Mouse (Mus musculus): ENCODE measurements at regions not wholly inside any gene's neighbourhood (a gene's known extent, or its start where the extent isn't known, plus 50 kb on each side); places are given as distances from the start of the nearest gene placed in this dataset.

- no peak for DNase-seq (ENCODE audit: extremely low spot score in 1 of 2, low spot score in 1 of 2)
These were observed 528.9 kb upstream of the Pappa start for GRCm38 (mm10) chr4:64595014-64595599.

- DNase-seq (ENCODE audit: extremely low spot score in 1 of 2, low spot score in 1 of 2), result peak; percentile 31 to 67
These were observed 525.5 kb upstream of the Pappa start for GRCm38 (mm10) chr4:64598465-64598864.

- no peak for DNase-seq (ENCODE audit: extremely low spot score in 1 of 2, low spot score in 1 of 2)
These were observed 524.8 kb upstream of the Pappa start for GRCm38 (mm10) chr4:64599222-64599621.

- no peak for DNase-seq (ENCODE audit: extremely low spot score in 1 of 2, low spot score in 1 of 2)
These were observed 501.2 kb upstream of the Pappa start for GRCm38 (mm10) chr4:64622771-64623170.

- no peak for DNase-seq (ENCODE audit: extremely low spot score in 1 of 2, low spot score in 1 of 2)
These were observed 491.8 kb upstream of the Pappa start for GRCm38 (mm10) chr4:64632189-64632588.

- DNase-seq (ENCODE audit: extremely low spot score in 1 of 2, low spot score in 1 of 2), result no peak
These were observed 488.6 kb upstream of the Pappa start for GRCm38 (mm10) chr4:64635256-64635962.

- DNase-seq (ENCODE audit: extremely low spot score in 1 of 2, low spot score in 1 of 2), result no peak
These were observed 483.9 kb upstream of the Pappa start for GRCm38 (mm10) chr4:64640056-64640455.

- DNase-seq (ENCODE audit: extremely low spot score in 1 of 2, low spot score in 1 of 2), result no peak
These were observed 483.0 kb upstream of the Pappa start for GRCm38 (mm10) chr4:64640976-64641375.

- DNase-seq (ENCODE audit: extremely low spot score in 1 of 2, low spot score in 1 of 2), result no peak
These were observed 478.8 kb upstream of the Pappa start for GRCm38 (mm10) chr4:64645141-64645540.

- peak; percentile 24 to 36 for DNase-seq (ENCODE audit: extremely low spot score in 1 of 2, low spot score in 1 of 2)
These were observed 469.8 kb upstream of the Pappa start for GRCm38 (mm10) chr4:64654157-64654556.

- no peak for DNase-seq (ENCODE audit: extremely low spot score in 1 of 2, low spot score in 1 of 2)
These were observed 468.4 kb upstream of the Pappa start for GRCm38 (mm10) chr4:64655534-64655933.

GRCm38 (mm10) chr4:64663722-64664121 is 460.3 kb upstream of the Pappa start:
- DNase-seq (ENCODE audit: extremely low spot score in 1 of 2, low spot score in 1 of 2), result no peak

GRCm38 (mm10) chr4:64667998-64668397 is 456.0 kb upstream of the Pappa start:
- DNase-seq (ENCODE audit: extremely low spot score in 1 of 2, low spot score in 1 of 2), result peak in 1 of 2 experiments; percentile 29

GRCm38 (mm10) chr4:64669722-64670121 is 454.3 kb upstream of the Pappa start:
- no peak for DNase-seq (ENCODE audit: extremely low spot score in 1 of 2, low spot score in 1 of 2)

- DNase-seq (ENCODE audit: extremely low spot score in 1 of 2, low spot score in 1 of 2), result no peak
These were observed 447.5 kb upstream of the Pappa start for GRCm38 (mm10) chr4:64676438-64676837.

- no peak for DNase-seq (ENCODE audit: extremely low spot score in 1 of 2, low spot score in 1 of 2)
These were observed 447.1 kb upstream of the Pappa start for GRCm38 (mm10) chr4:64676881-64677280.

GRCm38 (mm10) chr4:64684654-64685053 is 439.3 kb upstream of the Pappa start:
- no peak for DNase-seq (ENCODE audit: extremely low spot score in 1 of 2, low spot score in 1 of 2)

- DNase-seq (ENCODE audit: extremely low spot score in 1 of 2, low spot score in 1 of 2), result no peak
These were observed 427.8 kb upstream of the Pappa start for GRCm38 (mm10) chr4:64696134-64696533.

GRCm38 (mm10) chr4:64723296-64723695 is 400.7 kb upstream of the Pappa start:
- DNase-seq (ENCODE audit: extremely low spot score in 1 of 2, low spot score in 1 of 2), result no peak

GRCm38 (mm10) chr4:64724851-64725250 is 399.1 kb upstream of the Pappa start:
- DNase-seq (ENCODE audit: extremely low spot score in 1 of 2, low spot score in 1 of 2), result no peak

- no peak for DNase-seq (ENCODE audit: extremely low spot score in 1 of 2, low spot score in 1 of 2)
These were observed 368.0 kb upstream of the Pappa start for GRCm38 (mm10) chr4:64755986-64756385.

GRCm38 (mm10) chr4:64768610-64769009 is 355.4 kb upstream of the Pappa start:
- no peak for DNase-seq (ENCODE audit: extremely low spot score in 1 of 2, low spot score in 1 of 2)

All from frontal cortex, adult 2 months (tissue).